Mouse (Mus musculus): Measurements from ENCODE around the gene E130218I03Rik.

- TF ChIP-seq TAL1 (IDR thresholded peaks at IDR 0.05; ENCODE audit: low read length) (no peak), GATA1 (IDR thresholded peaks at IDR 0.05; ENCODE audit: low read length) (no peak)
These were observed 5.2 kb upstream of the E130218I03Rik start, which contains the start of gene Cnksr1 for GRCm38 (mm10) chr4:134238279-134238651.

All from erythroblast, embryonic 14.5 days (primary cell).